In the genomic region with DNA sequence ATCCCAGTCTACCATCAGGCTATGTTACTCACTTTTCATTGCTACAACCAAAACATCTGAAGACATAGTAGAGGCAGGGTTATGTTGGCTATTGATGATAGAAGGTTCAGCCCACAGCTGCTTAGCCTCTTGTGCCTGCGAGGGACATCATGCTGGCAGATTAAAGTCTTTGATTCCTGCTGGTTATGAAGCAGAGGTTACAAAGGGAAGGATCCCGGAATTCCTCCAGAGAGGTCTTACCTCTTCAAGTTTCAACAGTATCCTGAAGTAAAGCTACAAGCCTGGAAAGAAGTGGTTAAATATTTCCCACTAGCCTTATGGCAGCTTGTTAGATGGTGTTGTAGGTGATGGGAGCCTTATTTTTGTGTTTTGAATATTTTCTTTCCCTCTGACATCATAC, we compare ENCODE assay signal across 10 mouse cellular contexts. TPM values are rescaled to one million over a fixed set of nuclear protein-coding genes. Genes with fewer than 3 reads are reported as not detected.
DNase-seq lines count a peak whose midpoint lies in the region; ATAC-seq and TF ChIP-seq lines count a peak whose summit lies in the region.
"Had no signal": no experiment of that assay in that cellular context is flagged by ENCODE, and none has a peak within 500 bp of the region (broad histone marks: within the 10 kb centered on the region; RNA-seq: fewer than 3 reads in every experiment).

No protein-coding gene starts in this region.

- peaks cover 9% of the 10 kb centered on the region; the same call in 1 of the 2 replicates for H3K4me1 ChIP-seq in kidney, postnatal 0 days (replicated peaks; ENCODE audit: insufficient read depth, low read length)
- H3K4me1 ChIP-seq in embryonic facial prominence, embryonic 13.5 days, result peaks cover 12% of the 10 kb centered on the region
- peaks cover 9% of the 10 kb centered on the region for H3K4me1 ChIP-seq in hindbrain, embryonic 12.5 days
- H3K4me1 ChIP-seq in midbrain, embryonic 14.5 days (ENCODE audit: control insufficient read depth, insufficient read depth, low read length), result peaks cover 11% of the 10 kb centered on the region

- WGBS in kidney, postnatal 0 days, result 23% methylated on average over 2 of the region's 2 CpGs
- WGBS in embryonic facial prominence, embryonic 13.5 days, result 8% methylated on average over 2 of the region's 2 CpGs
- 3% methylated on average over 2 of the region's 2 CpGs for WGBS in hindbrain, embryonic 12.5 days
- WGBS in midbrain, embryonic 14.5 days, result 3% methylated on average over 2 of the region's 2 CpGs

- H3K27ac ChIP-seq in kidney, postnatal 0 days, result no peak overlapping the region
- H3K27ac ChIP-seq in embryonic facial prominence, embryonic 13.5 days, result no peak overlapping the region
- H3K27ac ChIP-seq in hindbrain, embryonic 12.5 days, result no peak overlapping the region
- H3K27ac ChIP-seq in midbrain, embryonic 14.5 days (replicated peaks; ENCODE audit: low read depth, low read length), result no peak overlapping the region

- TF ChIP-seq CTCF in kidney, postnatal 0 days (IDR thresholded peaks at IDR 0.05; ENCODE audit: low read depth), result no peak

- no peak for DNase-seq in kidney, postnatal 0 days (ENCODE audit: low spot score)
- no peak for DNase-seq in kidney, adult 8-10 months
- DNase-seq in midbrain, embryonic 14.5 days, result no peak
- no peak for DNase-seq in layer of hippocampus, postnatal 10 days (ENCODE audit: low spot score in 2 of 2)
- no peak for DNase-seq in kidney, adult 18-20 months
- DNase-seq: adrenal gland, postnatal 25 days; cerebellum, postnatal 36 days had no signal

- H3K9me3 ChIP-seq in kidney, postnatal 0 days (replicated peaks; ENCODE audit: low read length), result no peaks in the 10 kb centered on the region
- no peaks in the 10 kb centered on the region for H3K9me3 ChIP-seq in embryonic facial prominence, embryonic 13.5 days
- H3K9me3 ChIP-seq in hindbrain, embryonic 12.5 days (replicated peaks), result no peaks in the 10 kb centered on the region
- no peaks in the 10 kb centered on the region for H3K9me3 ChIP-seq in midbrain, embryonic 14.5 days (ENCODE audit: control insufficient read depth, low read length)

- no peaks in the 10 kb centered on the region for H3K27me3 ChIP-seq in kidney, postnatal 0 days (ENCODE audit: insufficient read depth, low read length)
- peaks cover 47% of the 10 kb centered on the region for H3K27me3 ChIP-seq in embryonic facial prominence, embryonic 13.5 days
- peaks cover 21% of the 10 kb centered on the region for H3K27me3 ChIP-seq in hindbrain, embryonic 12.5 days
- peaks cover 8% of the 10 kb centered on the region for H3K27me3 ChIP-seq in midbrain, embryonic 14.5 days (ENCODE audit: control insufficient read depth, insufficient read depth, low read length)

- H3K9ac ChIP-seq in kidney, postnatal 0 days (ENCODE audit: low read depth, low read length), result no peak overlapping the region
- no peak overlapping the region for H3K9ac ChIP-seq in embryonic facial prominence, embryonic 13.5 days
- H3K9ac ChIP-seq in hindbrain, embryonic 12.5 days, result no peak overlapping the region
- no peak overlapping the region for H3K9ac ChIP-seq in midbrain, embryonic 14.5 days (replicated peaks; ENCODE audit: low read length)

- H3K36me3 ChIP-seq in kidney, postnatal 0 days (ENCODE audit: insufficient read depth, low read length), result no peaks in the 10 kb centered on the region
- H3K36me3 ChIP-seq in embryonic facial prominence, embryonic 13.5 days, result no peaks in the 10 kb centered on the region
- H3K36me3 ChIP-seq in hindbrain, embryonic 12.5 days, result no peaks in the 10 kb centered on the region
- H3K36me3 ChIP-seq in midbrain, embryonic 14.5 days (ENCODE audit: control insufficient read depth, insufficient read depth, low read length), result no peaks in the 10 kb centered on the region

- no peak for ATAC-seq in kidney, postnatal 0 days (replicated peaks; ENCODE audit: low FRiP score, low read depth)
- ATAC-seq in embryonic facial prominence, embryonic 13.5 days (ENCODE audit: insufficient number of reproducible peaks, insufficient read depth, low FRiP score, low TSS enrichment, low read depth), result no peak
- ATAC-seq in hindbrain, embryonic 12.5 days (ENCODE audit: low FRiP score), result no peak
- no peak for ATAC-seq in midbrain, embryonic 14.5 days (ENCODE audit: low FRiP score, low TSS enrichment)
- no peak for ATAC-seq in granulocyte monocyte progenitor cell, adult 5-6 weeks (replicated peaks; ENCODE audit: poor library complexity, severe bottlenecking)

- peak overlapping the region; percentile 50 for H3K4me2 ChIP-seq in kidney, postnatal 0 days (ENCODE audit: low read length)
- peak overlapping the region; percentile 58 for H3K4me2 ChIP-seq in embryonic facial prominence, embryonic 13.5 days
- peak overlapping the region; percentile 51 for H3K4me2 ChIP-seq in hindbrain, embryonic 12.5 days (replicated peaks)
- H3K4me2 ChIP-seq in midbrain, embryonic 14.5 days (ENCODE audit: low read length), result peak overlapping the region; percentile 50

- H3K4me3 ChIP-seq in kidney, postnatal 0 days (replicated peaks; ENCODE audit: low read depth, low read length), result no peak overlapping the region
- H3K4me3 ChIP-seq in embryonic facial prominence, embryonic 13.5 days, result peak overlapping the region; percentile 34
- peak overlapping the region; percentile 22; the same call in 1 of the 2 replicates for H3K4me3 ChIP-seq in hindbrain, embryonic 12.5 days
- H3K4me3 ChIP-seq in midbrain, embryonic 14.5 days (replicated peaks; ENCODE audit: low read depth, low read length), result no peak overlapping the region

RNA-seq across cellular contexts. Expression of gene Shb, which starts 58.6 kb away (rescaled TPM):
- 5.4 and 6.6 TPM in 2 replicates for polyA plus RNA-seq in kidney, postnatal 0 days (2015; fragmentation: Nextera tagmentation; extraction: Ambion mirVana)
- 3.8 and 4.2 TPM in 2 replicates for polyA plus RNA-seq in embryonic facial prominence, embryonic 13.5 days (2015; fragmentation: Nextera tagmentation; extraction: Ambion mirVana)
- polyA plus RNA-seq in hindbrain, embryonic 12.5 days (2016; fragmentation: Nextera tagmentation; extraction: Ambion mirVana), result 10.0 and 10.1 TPM in 2 replicates
- polyA plus RNA-seq in midbrain, embryonic 14.5 days (2014; fragmentation: Nextera tagmentation; extraction: Ambion mirVana), result 10.2 and 10.4 TPM in 2 replicates
- total RNA-seq in layer of hippocampus, postnatal 10 days (2021), result 10 to 100 TPM; 27.0 to 29.0 TPM
- 0.49 and 1.1 TPM in 2 replicates for total RNA-seq in granulocyte monocyte progenitor cell, adult 5-6 weeks (2014; fragmentation: Nextera tagmentation)
- total RNA-seq in granulocyte monocyte progenitor cell, adult 5-6 weeks (2017), result 0.72 and 2.2 TPM in 2 replicates

Comparison
In these comparisons a context has a peak if more than half of its experiments do, and no peak if none do; other contexts are left out.
1. H3K4me3 ChIP-seq: peak in embryonic facial prominence, embryonic 13.5 days (single experiment) and hindbrain, embryonic 12.5 days (single experiment); none in kidney, postnatal 0 days (single experiment) and midbrain, embryonic 14.5 days (single experiment).
2. Peak in every context shown above with its lines, with median percentiles within 50 percentile points of each other: H3K4me2 ChIP-seq.